Mouse (Mus musculus): ENCODE data around the gene Fbp1.
A peak's percentile ranks its signal among the peaks of the same experiment; 100 is the strongest.
"Not testable (repeated sequence)": the region's sequence is repeated elsewhere in the genome, so short reads cannot be mapped to it uniquely, and the experiment has no call there.

Fbp1 gene

DNA sequence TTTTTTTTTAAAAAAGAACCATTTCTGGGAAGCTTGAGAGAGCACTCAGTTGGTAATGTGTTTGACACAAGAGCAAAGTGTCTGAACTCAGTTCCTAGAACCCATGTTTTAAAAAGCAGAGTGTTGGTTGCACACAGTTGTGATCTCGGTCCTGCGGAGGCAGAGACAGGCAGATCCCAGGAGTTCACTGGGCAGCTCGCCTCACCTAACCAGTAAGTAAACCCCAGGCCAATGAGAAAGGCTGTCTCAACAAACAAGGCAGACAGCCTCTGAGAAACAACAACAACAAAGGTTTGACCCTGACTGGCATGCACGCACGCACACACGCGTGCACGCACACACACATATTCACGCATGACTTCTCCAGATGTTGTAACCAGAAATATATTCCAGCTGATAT, 4.2 kb downstream of the Fbp1 start:
- no peak for DNase-seq

DNA sequence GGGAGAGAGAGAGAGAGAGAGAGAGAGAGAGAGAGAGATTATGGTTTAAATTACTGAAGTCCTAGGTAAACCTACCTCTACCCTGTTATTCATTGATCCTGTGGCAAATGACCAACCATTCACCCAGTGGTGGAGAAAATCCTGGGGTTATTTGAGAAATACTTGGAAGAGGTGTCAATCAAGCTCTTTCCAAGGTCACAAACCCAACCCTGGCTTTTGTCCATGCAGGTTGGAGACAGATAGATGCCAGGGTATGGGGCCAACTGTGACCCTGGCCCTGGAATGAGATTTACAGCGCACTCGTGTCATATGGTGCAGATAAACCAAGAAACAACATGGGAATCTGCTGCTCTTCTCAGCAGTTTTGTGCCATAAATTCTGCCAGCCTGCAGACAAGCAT, 4.6 kb downstream of the Fbp1 start:
- no peak for DNase-seq

DNA sequence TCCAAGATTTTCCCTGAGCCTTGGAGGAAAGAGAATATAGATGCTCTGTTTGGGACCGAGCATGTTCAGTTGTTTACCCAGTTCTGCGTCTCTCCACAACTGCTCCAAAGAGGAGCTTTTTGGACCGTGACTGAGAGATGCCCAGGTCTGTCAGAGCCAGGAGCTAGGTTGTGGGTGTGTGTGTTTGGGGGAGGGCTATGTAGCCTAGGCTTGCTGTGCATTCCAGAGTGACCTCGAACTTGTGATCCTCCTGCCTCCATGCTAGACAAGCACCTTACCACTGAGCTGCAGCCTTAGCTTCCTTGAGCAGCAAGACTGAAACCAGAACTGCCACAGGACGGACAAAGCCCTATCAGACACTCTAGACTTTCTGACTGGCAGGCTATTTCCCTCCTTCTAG, 5.2 kb downstream of the Fbp1 start:
- DNase-seq, result no peak

DNA sequence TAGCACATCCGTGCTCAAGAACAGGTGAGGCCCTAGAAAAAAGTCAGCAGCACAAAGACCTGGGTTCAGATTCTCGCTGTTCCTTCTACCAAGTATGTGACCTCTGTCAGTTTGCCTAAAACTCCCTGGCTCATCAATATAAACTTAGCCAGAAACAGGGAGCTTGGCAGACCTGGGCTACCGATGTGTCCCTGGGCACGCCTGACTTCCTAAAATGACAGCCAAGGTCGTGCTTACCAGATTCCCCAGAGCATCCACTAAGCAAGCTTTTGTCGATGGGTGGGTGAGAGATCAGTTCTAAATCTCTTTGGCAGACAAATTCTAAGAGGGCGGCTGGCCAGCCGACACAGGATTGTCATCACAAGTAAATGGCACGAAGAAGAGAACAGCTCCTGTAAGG, 6.7 kb downstream of the Fbp1 start:
- DNase-seq, result no peak

DNA sequence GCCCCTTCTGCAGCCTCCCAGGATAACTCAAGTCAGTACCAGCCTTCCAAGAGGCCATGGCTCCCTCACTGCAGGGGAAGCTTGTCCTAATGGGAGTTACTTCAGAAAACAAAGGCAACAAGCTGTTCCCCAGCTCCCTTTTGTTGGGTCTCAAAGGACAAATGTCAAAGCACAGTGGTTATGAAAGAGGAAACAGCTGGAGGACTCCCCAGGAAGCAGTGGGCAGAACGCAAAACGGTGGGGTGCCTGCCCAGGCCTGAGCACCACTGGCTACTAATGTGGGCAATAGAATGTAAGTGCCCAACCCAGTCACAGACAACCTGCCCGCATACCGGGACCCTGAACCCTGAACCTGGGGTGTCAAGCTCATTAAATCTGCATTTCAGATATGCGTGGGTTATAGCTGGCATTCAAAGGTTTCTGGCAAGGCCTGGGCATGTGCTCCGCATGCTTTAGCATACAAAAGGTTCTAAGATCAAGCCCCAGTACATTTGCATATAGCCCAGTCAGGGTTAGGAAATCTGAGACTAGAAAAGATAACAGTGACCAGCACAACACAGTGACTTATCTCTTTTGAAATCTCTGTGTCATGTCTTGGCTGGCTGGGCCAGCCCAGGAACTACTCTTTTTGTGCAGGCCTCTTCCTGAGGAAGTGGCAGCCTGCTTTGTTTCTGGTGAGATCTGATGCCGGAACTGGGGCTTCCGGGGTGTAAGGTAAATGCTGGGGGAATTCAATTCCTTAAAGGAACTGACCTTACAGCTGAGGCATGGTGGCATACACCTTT, 8.1 kb downstream of the Fbp1 start:
- peak; percentile 12 for DNase-seq

DNA sequence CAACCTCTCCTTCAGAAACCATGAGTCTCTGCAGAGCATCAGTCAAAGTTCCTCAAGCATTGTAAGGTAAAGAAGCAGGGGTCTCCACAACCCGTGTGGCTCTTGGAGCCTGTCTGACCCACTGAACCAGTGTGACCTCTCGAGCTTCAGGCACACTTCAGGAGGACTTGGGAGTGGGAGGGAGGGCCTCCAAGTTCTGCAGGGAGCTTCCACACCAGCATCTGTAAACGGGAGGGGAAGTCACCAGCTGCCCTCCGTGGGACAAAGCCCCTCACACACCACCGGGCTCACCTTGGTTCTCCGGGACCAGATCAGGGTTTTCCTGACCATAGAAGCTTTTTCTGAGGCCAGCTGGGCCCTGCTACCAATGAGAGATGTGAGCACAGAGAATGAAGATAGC, 8.7 kb downstream of the Fbp1 start:
- no peak for DNase-seq

DNA sequence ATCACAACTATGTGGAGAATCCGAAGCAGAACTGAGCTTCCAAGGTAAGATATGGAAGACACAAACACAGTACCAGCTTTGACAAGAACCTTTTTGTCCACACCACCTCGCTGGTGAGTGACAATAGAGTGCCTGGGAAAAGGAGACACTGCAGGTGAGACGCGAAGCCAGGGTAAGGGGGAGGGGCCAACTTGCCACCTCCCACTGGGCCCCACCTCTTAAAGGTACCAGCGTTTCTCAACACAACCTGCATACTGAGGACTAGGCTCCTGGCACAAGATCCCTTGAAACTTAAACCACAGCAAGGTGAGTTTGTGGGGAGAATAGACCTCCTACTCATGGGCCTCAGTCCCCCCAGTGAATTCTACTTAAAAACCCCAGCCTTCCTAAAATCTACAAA, 10.8 kb downstream of the Fbp1 start:
- no peak for DNase-seq

DNA sequence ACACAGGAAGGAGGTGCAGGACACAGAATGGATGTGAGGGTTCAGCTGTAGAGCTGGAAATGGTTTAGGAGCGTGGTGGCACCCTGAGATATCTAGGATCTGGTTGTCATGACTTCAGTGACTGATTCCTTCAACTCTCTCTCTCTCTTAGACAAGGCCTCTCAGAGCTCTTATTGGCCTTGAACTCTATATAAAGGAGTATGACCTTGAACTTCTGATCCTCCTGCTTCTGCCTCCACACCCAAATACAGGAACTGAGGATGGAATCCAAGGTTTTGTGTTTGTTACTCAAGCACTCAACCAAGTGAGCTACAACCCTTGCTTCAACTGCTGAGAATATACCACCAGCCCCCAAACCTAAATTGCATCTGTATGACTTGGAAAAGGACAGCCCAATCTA, 12.0 kb downstream of the Fbp1 start:
- DNase-seq, result no peak

DNA sequence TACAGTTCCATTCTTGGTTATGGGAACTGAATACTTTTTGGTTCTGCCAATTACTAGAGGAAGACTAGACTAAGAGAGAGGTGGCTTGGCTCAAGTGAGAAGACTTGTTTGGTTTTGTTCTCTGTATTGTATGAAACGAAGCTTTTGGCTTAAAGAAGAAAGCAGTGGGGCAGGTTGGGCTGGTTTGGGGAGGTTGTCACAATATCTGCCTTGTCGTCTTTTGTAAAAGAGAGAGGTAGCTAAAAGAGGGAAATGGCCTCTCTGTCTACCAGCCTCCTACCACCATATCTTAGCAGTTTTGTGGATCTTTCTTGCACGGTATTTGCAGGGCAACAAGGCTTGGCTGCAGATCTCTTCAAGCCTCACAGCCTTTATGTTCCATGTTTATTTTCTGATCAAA, 15.8 kb downstream of the Fbp1 start:
- no peak for DNase-seq

DNA sequence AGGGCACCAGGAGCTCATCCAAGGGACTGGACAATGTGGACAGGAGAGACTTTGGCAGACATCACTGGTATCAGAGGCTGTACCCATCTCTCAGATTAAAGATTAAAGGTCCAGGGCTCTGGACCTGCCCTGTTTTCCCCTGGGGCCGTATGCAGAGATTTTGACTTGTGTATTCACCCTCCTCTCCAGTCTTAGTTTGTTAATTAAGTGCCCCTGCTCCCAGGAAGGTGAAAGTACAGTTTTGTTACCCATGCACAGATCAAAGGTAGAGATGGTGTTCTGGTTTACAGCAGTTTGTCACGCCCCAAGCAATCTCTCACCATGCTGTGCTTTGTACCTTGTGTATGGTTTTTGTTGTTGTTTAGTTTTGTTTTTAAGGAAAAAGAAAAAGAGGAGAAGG, 17.5 kb downstream of the Fbp1 start:
- no peak for DNase-seq

DNA sequence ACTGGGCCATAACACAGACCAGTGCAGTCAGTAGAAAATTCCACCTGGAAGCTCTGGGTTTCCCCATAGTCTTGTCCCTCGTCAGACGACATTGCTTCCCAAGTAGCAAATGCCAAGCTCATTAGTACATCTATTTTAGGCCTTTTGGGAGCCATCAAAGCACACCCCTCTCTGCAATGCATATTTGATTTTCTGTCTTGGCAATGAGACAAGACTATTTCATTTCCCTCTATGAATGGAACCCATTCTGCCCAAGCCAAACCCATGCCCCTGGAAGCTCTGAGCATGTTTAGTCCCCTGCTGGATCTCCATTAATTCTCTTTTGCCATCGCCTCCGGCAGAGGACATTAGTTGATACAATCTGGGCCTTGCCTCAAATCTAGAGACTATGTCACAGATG, 21.3 kb downstream of the Fbp1 start:
- no peak for DNase-seq

DNA sequence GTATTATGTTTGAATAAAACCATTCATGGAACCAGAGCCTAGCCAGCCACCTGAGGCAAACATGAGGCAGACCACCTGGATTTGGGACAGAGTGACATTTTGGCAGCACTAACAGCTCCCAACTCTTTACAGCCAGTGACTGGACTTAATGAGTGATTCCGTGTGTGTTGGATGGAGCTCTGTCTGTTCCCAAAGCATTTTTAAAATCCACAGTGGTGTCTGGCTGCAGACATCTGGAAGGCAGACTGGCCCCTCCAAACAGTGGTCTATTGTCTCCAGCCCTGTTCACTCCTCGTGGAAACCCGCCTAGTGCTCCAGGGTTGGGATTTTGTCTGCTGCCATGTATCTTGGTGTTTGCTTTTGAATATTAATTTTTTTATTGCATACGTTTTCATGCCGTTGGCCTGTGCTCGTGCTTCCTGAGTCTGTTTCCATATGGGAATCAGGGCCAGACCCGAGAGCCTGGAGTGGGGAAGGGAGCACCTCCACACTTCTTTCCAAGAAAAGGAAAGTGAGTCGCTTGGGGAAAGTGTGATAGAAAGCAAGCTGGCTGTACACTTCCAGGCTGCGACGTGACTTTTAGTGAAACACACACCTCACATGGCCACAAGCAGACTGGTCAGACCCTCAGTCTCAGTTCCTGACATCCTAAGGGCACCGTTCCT, 22.3 kb downstream of the Fbp1 start:
- DNase-seq, result peak; percentile 49

DNA sequence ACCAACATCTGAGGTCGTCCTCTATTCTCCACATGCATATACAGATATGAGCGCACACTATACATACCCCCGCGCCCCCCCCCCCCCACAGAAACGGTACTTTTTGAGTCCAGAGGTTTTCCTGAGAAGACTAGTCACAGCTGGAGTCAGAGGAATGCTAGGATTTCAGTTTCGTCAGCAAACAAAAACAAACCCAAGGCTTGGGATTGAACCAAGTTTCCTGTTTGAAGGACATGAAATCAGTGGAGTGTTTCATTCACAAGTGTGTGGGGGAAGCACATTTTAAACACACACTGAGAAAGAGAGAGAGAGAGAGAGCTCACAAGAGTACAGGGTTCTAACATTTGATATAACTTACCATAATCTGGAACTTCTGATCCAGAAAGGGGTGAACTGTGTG, 24.3 kb downstream of the Fbp1 start:
- DNase-seq, result peak; percentile 5

DNA sequence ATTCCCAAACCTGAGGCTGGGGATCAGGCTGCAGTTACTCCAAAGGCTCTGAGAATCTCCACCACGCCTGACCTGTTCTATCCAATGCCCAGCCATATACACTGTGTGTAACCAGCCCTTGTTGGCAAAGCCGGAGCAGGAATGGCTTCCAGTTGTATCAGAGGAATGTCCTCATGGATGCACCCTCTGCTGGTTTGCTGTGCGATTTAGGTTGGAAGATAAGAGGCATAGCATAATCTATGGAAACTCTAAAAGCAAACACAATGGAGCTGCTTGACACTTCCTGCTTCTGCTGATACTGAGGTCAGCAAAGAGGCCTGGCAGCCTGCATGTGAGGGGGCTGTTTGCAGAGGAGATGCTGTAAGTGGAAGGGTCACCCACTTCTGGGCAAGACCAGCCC, 25.2 kb downstream of the Fbp1 start:
- DNase-seq, result no peak

DNA sequence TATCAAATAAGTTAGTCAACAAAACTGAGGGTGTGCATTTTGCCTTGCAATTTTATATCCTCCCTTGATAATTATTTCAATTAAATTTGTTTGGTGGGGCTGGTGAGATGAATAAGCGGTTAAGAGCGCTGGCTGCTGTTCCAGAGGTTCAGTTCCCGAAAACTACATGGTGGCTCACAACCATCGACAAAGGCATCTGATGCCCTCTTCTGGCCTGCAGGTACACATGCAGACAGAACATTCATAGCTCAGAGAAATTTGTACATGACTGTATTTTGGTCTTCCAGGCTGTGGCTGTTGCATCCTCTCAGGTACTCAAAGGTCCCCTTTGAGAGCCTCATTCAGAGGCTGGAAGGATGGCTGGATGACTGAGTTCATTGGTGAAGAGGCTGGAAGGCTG, 28.0 kb downstream of the Fbp1 start:
- DNase-seq, result no peak

DNA sequence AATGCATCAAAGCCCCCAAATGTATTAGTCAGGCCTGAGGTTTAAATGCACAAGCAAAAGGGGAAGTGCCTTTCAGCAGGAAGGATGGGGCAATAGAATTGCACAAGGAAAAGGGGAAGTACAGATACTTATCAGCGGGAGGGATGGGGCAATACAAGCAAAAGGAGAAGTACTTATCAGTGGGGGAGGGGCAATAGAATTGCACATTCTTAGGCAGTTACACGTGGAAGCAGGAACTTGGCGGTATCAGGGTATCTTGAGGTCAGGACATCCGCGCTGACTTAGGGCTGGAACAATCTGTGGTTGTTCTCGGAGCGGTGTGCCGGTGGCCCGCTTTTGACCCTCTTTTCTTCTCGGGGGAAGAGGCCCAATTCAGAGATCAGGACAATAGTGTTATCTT, 28.8 kb downstream of the Fbp1 start:
- not testable (repeated sequence) for DNase-seq

DNA sequence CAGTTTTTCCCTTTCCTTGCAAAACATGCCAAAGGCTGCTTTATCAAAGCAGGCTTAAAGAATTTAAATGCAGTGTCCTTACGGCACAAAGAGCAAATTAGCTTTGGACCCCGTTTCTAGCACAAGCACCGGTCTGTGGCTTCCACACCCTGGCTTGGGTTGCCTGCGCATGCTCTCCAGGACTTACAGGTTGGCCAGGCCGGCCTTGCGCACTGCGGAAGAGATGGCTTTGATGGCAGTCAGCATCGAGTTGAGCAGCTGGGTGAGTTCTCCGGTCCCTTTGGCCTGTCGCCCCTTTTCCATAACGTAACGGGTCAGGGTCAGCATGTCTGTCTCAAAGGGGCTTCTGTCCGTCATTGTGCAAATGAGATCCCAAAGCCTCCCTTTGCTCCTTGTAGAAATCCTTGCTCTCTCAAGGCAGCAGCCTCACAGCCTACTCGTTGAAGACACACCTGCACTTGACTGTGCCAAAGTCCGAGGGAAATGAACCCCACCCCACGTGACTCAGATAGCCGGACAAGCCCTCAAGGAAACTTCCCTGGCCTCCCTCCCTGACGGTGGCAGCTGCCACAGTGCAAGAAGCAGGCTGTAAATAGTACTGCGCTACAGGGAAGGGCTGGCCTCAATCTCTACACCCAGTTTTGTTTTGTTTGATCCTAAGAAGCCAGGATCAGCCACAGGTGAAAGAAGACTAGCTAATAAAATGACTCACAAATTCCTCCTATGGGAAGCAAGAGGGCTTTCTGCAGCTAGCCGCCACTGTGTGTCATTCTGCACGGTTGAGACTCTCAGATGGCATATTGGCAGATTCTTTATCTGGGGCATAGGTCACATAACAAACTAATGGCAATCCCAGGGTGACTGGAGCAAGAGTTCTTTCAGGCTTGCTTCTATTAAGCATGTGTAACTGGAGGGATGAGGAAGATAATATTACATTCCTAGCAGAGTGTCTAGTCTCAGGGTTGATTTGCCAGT, 29.9 kb downstream of the Fbp1 start, which contains the start of gene Fbp2:
TSS of gene Fbp2 (minus strand) at position 482 of the 975 bp plus-strand sequence.
- DNase-seq, result no peak

DNA sequence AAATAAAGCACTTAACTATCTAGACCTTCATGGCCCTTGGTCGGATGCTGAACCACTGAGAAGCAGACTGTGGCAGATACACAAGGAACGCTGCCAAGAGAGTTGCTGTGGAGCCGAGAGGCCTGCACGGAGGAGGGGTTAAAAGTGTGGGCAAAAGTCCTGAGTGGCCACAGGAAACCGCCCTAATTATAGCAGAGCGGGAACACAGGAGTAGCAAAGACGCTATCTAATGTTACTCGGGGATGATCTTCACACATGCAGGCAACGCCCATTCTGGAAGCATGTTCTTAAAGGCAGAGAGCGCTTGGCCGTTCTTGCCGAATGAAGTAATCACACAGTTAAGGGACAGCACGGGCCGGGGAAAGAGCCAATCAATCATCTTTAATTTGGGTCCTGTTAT, 31.2 kb downstream of the Fbp1 start:
- no peak for DNase-seq

DNA sequence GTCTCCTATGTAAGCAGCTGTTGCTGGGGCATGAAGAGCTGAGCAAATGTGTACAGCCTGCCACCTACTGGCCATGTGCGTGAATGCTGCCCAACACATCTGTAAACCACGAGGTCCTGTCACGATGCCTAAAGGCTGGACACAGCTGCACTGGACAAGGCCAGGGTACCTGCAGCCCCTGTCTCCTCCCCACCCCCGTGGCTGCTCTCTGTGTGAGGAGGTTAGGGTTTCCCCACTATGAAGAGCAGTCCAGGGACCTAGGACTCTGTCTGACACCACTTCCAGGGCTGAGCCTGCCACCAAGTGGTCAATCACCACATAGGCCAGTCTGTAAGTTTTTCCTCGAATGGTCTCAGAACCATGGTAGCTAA, 31.8 kb downstream of the Fbp1 start:
- DNase-seq, result peak; percentile 89

DNA sequence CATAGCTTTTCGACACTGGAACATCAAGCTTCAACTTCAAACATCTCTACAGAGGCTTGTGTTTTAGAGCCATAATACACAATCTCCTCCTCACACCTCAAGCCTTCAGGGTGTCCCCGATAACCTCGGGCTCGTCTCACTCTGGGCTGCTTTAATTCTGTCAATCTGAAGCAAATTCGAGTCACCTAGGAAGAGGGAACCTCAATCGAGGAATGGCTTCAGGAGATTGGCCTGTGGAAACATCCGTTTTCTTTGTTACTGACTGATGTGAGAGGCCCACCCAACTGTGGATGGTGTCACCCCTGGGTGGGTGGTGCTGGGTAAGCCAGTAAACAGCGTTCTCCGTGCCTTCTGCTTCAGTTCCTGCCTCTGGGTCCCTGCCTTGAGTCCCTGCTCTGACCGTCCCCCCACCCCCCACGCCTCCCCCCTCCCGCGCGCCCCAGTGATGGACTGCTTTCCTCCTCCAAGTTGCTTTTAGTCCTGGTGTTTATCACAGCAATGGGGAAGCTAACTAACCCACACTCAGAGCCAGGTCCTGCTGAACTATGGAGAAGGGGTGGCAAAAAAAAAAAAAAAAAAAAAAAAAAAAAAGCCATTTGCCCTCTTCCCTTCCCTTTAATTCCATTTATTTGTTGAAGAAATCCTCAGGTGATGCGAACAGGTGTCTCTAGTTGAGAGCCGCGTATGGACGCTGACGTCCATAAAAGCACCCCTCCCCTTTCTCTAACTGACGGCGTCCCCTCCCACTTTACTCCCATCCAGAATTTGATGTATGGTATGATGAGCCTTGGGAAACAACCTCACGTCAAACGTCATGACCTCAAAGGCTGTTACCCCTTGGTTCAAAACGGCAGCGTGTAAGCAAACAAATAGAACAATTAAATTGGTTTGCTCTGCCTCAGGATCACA, 32.4 kb downstream of the Fbp1 start:
- no peak for DNase-seq

DNA sequence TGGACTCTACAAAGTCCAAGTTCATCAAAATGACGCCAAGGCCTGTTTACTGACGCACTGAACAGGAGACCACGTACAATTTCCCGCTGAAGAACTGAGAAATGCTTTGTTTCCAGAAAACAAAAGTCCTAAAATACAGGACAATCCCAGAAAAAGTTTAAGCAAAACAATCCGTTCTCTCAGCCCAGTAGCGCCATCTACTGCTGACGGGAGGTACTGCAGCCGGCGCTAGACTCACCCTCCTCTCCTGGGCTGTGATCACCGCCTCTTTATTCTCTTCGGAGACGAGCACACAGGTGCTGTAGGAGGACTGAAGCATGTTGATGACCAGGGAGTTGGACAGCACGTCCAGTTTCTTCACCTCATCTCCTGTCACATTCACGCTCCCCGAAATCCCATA, 33.4 kb downstream of the Fbp1 start:
- DNase-seq, result peak; percentile 55

DNA sequence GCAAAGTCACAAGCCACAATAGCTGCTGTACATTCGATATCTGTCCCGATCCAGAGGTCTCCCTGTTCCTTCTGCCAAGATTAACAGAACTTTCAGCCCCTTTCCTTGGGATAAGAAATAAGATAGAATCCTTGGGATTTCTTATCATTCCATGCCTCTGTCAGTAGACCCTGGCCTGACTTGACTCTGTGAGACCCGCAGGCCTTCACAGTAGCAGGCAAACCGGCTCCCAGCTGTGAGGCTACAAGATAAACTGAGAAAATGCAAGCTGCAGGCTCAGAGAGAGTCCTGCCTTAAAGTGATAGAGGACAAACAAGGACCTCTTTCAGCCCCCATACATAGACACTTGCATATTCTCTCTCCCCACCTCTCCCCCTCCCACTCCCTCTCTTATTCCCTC, 54.7 kb downstream of the Fbp1 start:
- no peak for DNase-seq

DNA sequence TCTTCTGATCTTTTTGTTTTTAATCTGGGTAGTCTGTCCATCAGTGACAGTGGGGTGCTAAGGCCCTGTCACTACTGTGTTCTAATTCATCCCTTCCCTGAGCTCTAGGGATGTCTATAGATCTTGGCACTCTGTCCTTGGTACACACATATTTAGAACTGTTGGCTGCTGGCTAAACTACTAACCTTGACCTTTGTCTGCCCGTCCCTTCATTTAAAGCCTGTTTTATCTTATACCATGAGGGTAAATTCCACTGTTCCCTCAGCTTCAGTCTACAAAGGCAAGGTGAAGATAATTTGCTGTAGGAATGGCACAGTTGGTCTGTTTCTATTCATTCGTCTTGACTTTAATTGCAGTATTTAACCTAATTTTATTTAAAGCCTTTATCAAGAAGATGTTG, 55.8 kb downstream of the Fbp1 start:
- no peak for DNase-seq

Measured in embryo, embryonic 11 days (tissue).